Mouse (Mus musculus): Measurements from ENCODE around the gene Tas2r121. TPM values are rescaled to one million over a fixed set of nuclear protein-coding genes. Genes with fewer than 3 reads are reported as not detected.
"Not testable (repeated sequence)": the region's sequence is repeated elsewhere in the genome, so short reads cannot be mapped to it uniquely, and the experiment has no call there.

Gene Tas2r121
- total RNA-seq (2021), result not detected
- long read RNA-seq, experiment 1, result 0 reads
- long read RNA-seq, experiment 2, result 0 reads

- no peak for DNase-seq (ENCODE audit: low spot score in 2 of 2)
These were observed at the start of gene Tas2r121 for GRCm38 (mm10) chr6:132700907-132701306. Gene Tas2r121, minus strand, starts transcription at chr6:132701007.

DNA sequence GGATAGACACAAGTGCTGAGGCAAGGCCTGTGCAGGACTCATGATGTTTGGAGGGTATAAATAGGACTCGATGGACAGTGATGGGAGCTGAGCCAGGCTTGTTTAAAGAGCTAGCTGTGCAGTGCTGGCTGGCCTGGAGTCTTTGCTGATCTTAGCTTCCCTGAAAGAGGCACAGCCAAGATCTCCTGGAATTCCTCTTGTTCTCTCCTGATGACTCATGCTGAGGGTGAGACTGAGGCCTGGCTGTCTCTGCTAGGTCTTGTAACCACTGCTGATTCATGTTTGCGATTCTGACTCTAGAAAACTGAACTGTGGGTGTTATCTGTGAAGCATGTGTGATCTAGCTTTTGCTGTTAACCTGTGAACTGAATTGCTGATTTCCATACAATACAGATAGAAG, 49.4 kb upstream of the Tas2r121 start:
- no peak for DNase-seq (ENCODE audit: low spot score in 2 of 2)

DNA sequence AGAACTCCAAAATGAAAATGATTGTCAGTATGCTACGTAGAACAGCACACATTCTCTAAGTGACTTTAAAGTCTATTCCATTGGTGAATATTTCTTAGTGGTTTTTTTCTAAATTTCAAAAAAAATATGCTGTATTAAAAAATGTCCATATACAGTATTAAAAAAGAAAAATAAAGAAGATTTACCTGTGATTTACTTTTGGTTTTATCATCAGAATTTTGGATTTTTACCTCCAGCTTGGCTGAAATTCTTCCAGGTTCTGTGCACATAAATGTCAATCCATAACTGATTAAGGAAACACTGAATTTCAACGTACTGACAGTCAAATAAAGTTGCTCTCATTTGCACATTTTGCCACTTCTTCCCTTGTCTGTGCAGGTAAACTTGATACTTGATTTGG, 37.1 kb upstream of the Tas2r121 start, which contains the start of gene Tas2r115:
Tas2r115 (minus strand) TSS at position 101 of the 400 bp plus-strand sequence.
- no peak for DNase-seq (ENCODE audit: low spot score in 2 of 2)

GRCm38 (mm10) chr6:132711828-132712227, 11.0 kb upstream of the Tas2r121 start, which contains the start of gene Tas2r122:
Gene Tas2r122, minus strand, starts transcription at chr6:132711928.
- no peak for DNase-seq (ENCODE audit: low spot score in 2 of 2)

DNA sequence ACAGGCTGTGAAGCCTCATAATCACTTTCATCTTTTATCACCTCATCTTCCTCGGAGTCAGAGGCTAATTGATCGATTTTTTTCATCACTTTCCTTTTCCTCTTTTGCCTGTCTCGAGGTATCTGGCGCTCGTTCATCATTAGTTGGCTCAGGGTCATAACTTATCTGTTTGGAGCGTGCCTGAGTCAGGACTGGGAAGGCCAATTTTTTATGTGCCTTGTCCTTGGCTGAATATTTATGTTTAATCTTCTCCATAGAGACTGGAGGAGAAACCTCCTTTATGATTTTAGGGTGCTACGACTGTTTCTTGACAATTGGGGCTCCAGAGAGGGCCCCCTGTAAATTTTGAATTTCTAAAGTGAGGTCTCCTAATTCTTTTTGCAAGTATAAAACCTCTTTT, 9.2 kb downstream of the Tas2r121 start:
- not testable (repeated sequence) for DNase-seq (ENCODE audit: low spot score in 2 of 2)

GRCm38 (mm10) chr6:132656653-132657052, 44.2 kb downstream of the Tas2r121 start, which contains the start of gene Tas2r120:
Gene Tas2r120, plus strand, starts transcription at chr6:132656953.
- no peak for DNase-seq (ENCODE audit: low spot score in 2 of 2)

DNA sequence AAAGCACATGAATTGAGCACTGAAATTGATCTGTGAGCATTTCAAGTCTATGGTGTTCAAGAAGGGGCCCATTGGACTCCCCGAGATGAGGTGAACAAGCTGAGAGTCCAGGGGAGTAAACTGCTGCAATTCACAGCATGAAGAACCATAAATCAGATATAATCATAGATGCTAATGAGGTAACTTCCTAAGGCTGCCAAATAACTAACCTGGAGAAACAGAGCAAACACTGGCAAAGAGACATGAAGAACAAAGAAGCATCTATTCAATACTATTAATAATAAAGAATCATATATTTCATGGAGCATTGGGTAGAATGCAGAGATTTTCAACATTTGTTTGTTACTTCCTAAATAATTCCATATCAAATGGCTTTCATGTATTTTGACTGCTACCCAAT, 49.4 kb downstream of the Tas2r121 start, which contains the start of gene A630073D07Rik:
A630073D07Rik (minus strand) TSS at position 101 of the 400 bp plus-strand sequence.
- no peak for DNase-seq (ENCODE audit: low spot score in 2 of 2)

Other genes with a start within 250 kb of the Tas2r121 start
- not detected for gene Prh1, start 131.2 kb downstream of the Tas2r121 start, total RNA-seq (2021)
- not detected for gene Prp2, start 105.1 kb downstream of the Tas2r121 start, total RNA-seq (2021)
- not detected for gene A630073D07Rik, start 49.5 kb downstream of the Tas2r121 start, total RNA-seq (2021)
- not detected for gene Tas2r120, start 44.1 kb downstream of the Tas2r121 start, total RNA-seq (2021)
- gene Tas2r122, start 10.9 kb upstream of the Tas2r121 start, total RNA-seq (2021), result not detected
- not detected for gene Tas2r115, start 37.0 kb upstream of the Tas2r121 start, total RNA-seq (2021)
- gene Tas2r124, start 53.7 kb upstream of the Tas2r121 start, total RNA-seq (2021), result not detected
- not detected for gene Tas2r102, start 61.1 kb upstream of the Tas2r121 start, total RNA-seq (2021)
- gene Tas2r136, start 77.2 kb upstream of the Tas2r121 start, total RNA-seq (2021), result not detected
- not detected for gene Tas2r117, start 101.8 kb upstream of the Tas2r121 start, total RNA-seq (2021)
- not detected for gene Tas2r123, start 146.1 kb upstream of the Tas2r121 start, total RNA-seq (2021)
- not detected for gene Tas2r116, start 154.4 kb upstream of the Tas2r121 start, total RNA-seq (2021)
- not detected for gene Tas2r110, start 167.0 kb upstream of the Tas2r121 start, total RNA-seq (2021)
- not detected for gene Tas2r113, start 192.0 kb upstream of the Tas2r121 start, total RNA-seq (2021)
- not detected for gene Tas2r125, start 208.6 kb upstream of the Tas2r121 start, total RNA-seq (2021)

Measured in gastrocnemius, postnatal 4 days (tissue).